Mouse (Mus musculus) spleen, postnatal 14 days (tissue): Measurements from ENCODE around the gene Tsc22d3.
"Not testable (repeated sequence)": the region's sequence is repeated elsewhere in the genome, so short reads cannot be mapped to it uniquely, and the experiment has no call there.

Source experiments
- DNase-seq, 2 experiments: peaks; one replicate each; pipeline ENCODE4 v3.0.0; 2021 to 2022; ENCODE audit warnings: low spot score in 2 of 2

Tsc22d3 gene

GRCm38 (mm10) chrX:140565759-140566158, 34.7 kb downstream of the Tsc22d3 start:
- no peak for DNase-seq

GRCm38 (mm10) chrX:140565212-140565611, 35.2 kb downstream of the Tsc22d3 start:
- no peak for DNase-seq

- no peak for DNase-seq
These were observed 35.7 kb downstream of the Tsc22d3 start for GRCm38 (mm10) chrX:140564777-140565176.

GRCm38 (mm10) chrX:140558176-140558844, 42.1 kb downstream of the Tsc22d3 start:
- DNase-seq, result no peak

GRCm38 (mm10) chrX:140555965-140556364, 44.5 kb downstream of the Tsc22d3 start:
- DNase-seq, result no peak

- no peak for DNase-seq
These were observed 45.0 kb downstream of the Tsc22d3 start for GRCm38 (mm10) chrX:140555423-140555822.

GRCm38 (mm10) chrX:140547660-140548419, 52.6 kb downstream of the Tsc22d3 start:
- DNase-seq, result no peak

GRCm38 (mm10) chrX:140544737-140545136, 55.7 kb downstream of the Tsc22d3 start:
- peak in 1 of 2 experiments; percentile 53 for DNase-seq

- peak; percentile 63 to 67 for DNase-seq
These were observed 57.4 kb downstream of the Tsc22d3 start for GRCm38 (mm10) chrX:140542938-140543673.

- DNase-seq, result peak in 1 of 2 experiments; percentile 7
These were observed 58.0 kb downstream of the Tsc22d3 start for GRCm38 (mm10) chrX:140542474-140542845.

GRCm38 (mm10) chrX:140541711-140542473, 58.6 kb downstream of the Tsc22d3 start:
- peak in 1 of 2 experiments; percentile 23 for DNase-seq

- no peak for DNase-seq
These were observed 59.9 kb downstream of the Tsc22d3 start for GRCm38 (mm10) chrX:140540500-140541114.

GRCm38 (mm10) chrX:140539831-140540230, 60.6 kb downstream of the Tsc22d3 start:
- DNase-seq, result not testable (repeated sequence)

GRCm38 (mm10) chrX:140539111-140539680, 61.3 kb downstream of the Tsc22d3 start:
- no peak for DNase-seq

- DNase-seq, result no peak
These were observed 61.8 kb downstream of the Tsc22d3 start for GRCm38 (mm10) chrX:140538649-140539048.

- peak in 1 of 2 experiments; percentile 29 for DNase-seq
These were observed 62.8 kb downstream of the Tsc22d3 start for GRCm38 (mm10) chrX:140537662-140538061.

- no peak for DNase-seq
These were observed 65.0 kb downstream of the Tsc22d3 start for GRCm38 (mm10) chrX:140535487-140535886.

GRCm38 (mm10) chrX:140534306-140534705, 66.2 kb downstream of the Tsc22d3 start:
- DNase-seq, result no peak

- no peak for DNase-seq
These were observed 68.1 kb downstream of the Tsc22d3 start for GRCm38 (mm10) chrX:140532325-140532724.

- no peak for DNase-seq
These were observed 69.1 kb downstream of the Tsc22d3 start for GRCm38 (mm10) chrX:140531356-140531755.

- no peak for DNase-seq
These were observed 69.8 kb downstream of the Tsc22d3 start for GRCm38 (mm10) chrX:140530632-140531031.
